Mouse (Mus musculus): ENCODE measurements around the gene Gosr2. TPM values are rescaled to one million over a fixed set of nuclear protein-coding genes. Genes with fewer than 3 reads are reported as not detected.
A peak's percentile ranks its signal among the peaks of the same experiment; 100 is the strongest.

Gosr2 gene
- total RNA-seq, 2 experiments from 2014 or later = 70.8 to 72.4 TPM

DNA sequence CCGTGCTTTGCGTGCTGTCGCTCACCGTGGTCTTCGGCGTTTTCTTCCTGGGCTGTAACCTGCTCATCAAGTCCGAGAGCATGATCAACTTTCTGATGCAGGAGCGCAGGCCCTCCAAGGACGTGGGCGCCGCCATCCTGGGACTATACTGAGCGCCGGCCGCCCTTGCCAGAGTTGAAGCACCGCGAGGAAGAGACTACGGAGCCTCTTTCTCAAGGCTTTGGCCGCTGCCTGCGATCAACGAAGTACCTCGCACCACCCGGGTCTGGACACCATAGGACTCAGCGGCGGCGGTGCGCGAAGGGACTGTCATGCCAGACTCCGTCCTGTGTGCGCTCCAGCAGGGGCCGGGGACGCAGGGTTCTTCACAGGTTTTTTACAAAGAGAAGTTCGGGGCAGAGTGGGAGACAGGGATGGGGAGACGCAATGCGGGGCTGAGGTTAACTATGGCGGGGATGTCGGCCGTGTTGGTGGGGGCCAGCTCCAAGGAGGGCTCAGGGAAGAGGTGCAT is 47.7 kb downstream of the Gosr2 start:
- peak in 1 of 2 experiments; percentile 20 for DNase-seq (ENCODE audit: low spot score in 2 of 2)
- intact Hi-C loops (cut with DNase I) = loop anchor here (1.0 kb wide), 2 partner anchors 12 to 16 kb away; no protein-coding TSS in a partner anchor

DNA sequence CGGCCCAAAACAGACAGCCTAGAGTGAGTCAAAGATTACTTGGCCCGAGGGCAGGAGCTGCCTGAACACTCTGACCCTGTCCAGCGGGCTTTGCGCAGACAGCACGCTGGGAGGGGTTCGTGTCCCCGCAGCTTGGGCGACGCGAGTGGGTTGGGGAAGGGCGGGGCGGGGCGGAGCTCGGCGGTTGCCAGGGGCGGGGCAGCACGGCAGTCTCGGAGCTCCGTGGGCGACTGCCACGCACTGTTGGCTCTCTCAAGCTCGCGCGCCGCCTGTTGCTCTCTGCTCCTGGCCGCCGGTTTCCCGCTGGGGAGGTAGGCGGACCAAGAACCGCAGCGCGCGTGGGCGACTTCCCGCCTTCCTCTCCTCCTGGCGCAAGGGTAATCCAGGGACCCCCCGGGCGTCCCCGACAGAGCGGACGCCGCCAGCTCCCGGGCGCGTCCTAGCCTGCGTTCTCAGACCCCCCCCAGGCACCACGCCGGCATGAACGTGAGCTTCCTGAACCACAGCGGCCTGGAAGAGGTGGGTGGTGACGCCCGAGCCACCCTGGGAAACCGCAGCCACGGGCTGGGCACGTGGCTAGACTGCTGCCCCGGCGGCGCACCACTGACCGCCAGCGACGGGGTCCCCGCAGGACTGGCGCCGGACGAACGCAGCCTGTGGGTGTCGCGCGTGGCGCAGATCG is 48.3 kb downstream of the Gosr2 start, which contains the start of gene Rprml:
TSS of gene Rprml (plus strand) at position 270 of the 682 bp plus-strand sequence.
- intact Hi-C loops (cut with DNase I) = loop anchor here (1.0 kb wide), 2 partner anchors 13 to 17 kb away; no protein-coding TSS in a partner anchor
- peak; percentile 90 to 94 for DNase-seq (ENCODE audit: low spot score in 2 of 2)

DNA sequence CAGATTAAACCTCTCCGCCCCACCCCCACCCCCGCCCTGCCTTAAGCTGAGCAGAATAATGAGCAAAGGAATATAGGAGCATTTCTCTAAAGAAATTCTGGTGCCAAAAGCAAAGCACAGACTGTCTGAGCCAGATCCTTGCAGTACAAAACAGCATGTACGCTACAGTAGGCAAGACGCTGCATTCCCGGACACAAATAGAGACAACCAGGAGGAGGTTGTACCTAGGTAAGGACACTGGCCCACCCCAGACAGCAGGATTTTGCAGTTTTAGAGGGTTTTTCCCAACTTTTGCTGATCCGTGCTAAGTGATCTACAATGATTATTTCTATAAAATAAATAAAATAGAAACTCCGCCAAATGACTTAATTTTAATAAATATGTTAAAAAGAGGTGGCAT is 49.0 kb downstream of the Gosr2 start:
- intact Hi-C loops (cut with DNase I) = loop anchor here (1.0 kb wide), 2 partner anchors 14 to 18 kb away; no protein-coding TSS in a partner anchor
- DNase-seq (ENCODE audit: low spot score in 2 of 2) = peak; percentile 58 to 74

DNA sequence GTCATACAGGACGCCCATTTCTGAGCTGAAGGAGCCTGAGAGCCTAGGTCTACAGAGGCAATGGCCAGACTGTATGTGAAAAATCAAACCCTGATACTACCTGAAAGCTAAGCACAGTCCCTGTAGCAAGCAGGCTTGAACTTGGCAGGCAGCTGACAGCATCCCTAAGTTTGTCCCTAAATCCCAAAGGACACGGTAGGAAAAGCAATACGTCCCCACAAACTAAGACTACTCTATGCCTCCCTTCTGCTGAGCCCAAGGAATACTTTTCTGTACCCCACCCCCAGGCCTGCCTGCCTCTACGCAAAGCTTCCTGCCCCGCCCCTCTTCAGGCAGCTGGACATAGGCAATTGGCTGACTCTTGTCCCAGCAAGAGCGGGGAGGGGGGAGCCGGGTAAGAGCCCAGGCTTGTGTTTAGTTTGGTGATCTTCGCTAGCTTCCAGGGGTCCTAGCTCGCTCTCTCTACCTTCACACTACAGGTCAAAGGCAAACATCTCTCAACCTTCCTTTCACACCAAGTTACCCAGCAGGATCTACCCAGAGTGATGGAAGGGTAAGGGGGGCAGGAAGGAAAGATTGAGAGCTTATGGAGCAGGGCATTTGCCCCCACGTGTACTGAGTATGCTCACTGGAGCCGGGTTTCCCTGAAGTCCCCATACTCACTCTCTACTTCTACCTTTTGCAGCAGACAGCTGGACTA is 49.6 kb downstream of the Gosr2 start:
- intact Hi-C loops (cut with DNase I) = no loop called here
- DNase-seq (ENCODE audit: low spot score in 2 of 2) = peak in 1 of 2 experiments; percentile 18

DNA sequence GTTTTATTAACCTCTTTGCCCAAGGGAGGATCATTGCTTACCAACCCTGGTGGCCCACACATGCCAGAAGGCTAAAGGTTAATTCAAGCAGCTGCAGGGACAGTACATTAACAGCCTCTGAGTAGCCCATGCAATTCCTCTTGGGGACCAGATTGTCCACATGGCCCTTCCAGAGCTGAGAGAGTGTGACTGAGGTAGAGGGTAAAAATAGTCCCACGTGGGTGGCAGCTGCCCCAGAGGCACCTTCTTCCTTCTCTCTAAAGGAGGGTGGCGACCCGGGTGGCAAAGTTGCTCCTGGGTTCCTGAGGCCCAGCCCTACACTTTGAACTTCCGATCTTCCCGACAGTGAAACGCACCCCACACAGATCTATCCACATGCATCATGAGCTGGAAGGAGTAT is 51.4 kb downstream of the Gosr2 start:
- DNase-seq (ENCODE audit: low spot score in 2 of 2) = no peak
- intact Hi-C loops (cut with DNase I) = no loop called here

DNA sequence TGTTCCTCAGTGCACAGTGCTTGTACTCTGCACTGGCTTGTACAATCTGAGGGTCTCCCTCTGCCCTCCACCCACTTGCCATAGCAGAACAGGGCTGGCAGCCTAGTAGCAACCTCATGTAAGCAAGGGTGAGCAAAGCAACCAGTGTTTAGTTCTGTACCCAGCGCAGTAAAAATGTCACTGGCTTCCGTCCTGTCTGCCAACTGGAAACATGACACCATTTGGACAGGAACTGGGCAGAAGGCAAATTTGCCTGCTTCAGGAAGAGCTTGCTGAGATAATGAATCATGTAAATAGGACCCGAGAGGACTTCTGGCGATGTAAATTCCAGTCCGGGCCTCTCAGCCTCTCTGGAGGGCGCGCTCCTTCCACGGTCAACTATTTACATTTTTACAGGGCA is 52.0 kb downstream of the Gosr2 start:
- DNase-seq (ENCODE audit: low spot score in 2 of 2) = no peak
- intact Hi-C loops (cut with DNase I) = no loop called here

DNA sequence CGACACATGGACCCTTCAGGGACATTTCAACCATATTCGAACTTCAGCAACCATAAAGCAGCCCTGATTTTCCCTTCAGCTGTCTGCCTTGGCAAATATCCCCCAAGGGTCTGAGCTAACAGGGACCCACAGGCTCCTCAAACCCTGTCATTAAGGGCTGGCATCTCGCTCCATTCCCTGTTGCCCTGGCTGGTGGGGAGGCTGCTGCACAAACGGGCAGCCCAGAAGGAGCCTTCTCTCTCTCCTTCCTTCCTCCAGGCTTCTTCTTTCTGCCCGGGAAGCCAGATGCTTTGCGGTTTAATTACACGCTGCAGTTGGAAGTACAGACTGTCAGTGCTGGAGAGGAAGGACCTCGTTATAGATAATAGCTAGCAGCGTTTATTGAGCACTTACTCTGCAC is 54.5 kb downstream of the Gosr2 start:
- intact Hi-C loops (cut with DNase I) = loop anchor here (5.0 kb wide), 1 partner anchor 269 kb away; no protein-coding TSS in a partner anchor
- DNase-seq (ENCODE audit: low spot score in 2 of 2) = no peak

DNA sequence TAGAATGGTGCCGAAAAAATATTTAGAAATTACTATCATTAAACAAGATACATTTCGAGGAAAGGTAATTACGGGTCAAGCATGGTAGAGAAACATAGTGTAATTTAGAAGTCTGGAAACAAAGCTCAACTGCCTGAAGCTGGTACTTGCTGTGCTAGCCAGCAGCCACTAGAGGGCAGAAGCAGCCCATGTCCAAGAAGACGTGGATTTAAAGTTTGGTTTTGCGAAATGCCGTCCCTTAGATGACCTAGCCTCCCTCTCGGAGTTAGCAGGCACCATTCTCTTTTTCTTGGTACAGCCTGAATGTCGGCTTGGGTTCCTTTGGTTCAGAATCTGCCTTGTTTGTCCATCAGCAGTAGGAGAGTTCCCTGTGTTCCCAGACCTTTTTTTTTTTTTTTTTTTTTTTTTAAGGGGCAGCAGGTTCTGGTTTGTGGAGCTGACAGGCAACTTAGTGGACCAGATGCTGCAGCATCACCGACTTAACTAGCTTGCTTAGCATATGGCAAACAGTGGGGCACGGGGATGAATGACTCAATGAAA is 58.2 kb downstream of the Gosr2 start:
- intact Hi-C loops (cut with DNase I) = loop anchor here (1.0 to 2.0 kb wide), 2 partner anchors 36 to 119 kb away; no protein-coding TSS in a partner anchor
- DNase-seq (ENCODE audit: low spot score in 2 of 2) = peak; percentile 51 to 74

DNA sequence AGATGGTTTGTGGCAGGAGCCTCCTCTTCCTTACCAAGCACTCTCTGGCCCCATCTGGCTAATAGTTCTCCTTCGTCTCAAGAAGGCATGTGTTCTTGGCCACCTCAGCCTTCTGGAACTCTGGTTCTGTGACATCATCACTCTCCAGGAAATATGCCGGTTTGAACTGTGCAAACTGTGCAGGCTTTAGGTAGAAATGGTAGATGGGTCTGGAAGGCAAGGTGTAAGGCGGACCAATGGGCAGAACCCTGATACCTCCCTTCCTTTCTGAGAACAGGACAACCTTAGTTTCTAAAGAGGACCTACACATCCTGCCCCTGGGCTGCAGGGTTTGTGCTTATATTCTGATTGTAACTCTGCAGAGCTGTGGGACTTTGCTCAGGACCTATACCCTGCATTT is 58.9 kb downstream of the Gosr2 start, which contains the start of gene Lyzl6:
TSS of gene Lyzl6 (minus strand) at position 101 of the 400 bp plus-strand sequence.
- intact Hi-C loops (cut with DNase I) = loop anchor here (1.0 to 2.0 kb wide), 2 partner anchors 37 to 120 kb away; no protein-coding TSS in a partner anchor

DNA sequence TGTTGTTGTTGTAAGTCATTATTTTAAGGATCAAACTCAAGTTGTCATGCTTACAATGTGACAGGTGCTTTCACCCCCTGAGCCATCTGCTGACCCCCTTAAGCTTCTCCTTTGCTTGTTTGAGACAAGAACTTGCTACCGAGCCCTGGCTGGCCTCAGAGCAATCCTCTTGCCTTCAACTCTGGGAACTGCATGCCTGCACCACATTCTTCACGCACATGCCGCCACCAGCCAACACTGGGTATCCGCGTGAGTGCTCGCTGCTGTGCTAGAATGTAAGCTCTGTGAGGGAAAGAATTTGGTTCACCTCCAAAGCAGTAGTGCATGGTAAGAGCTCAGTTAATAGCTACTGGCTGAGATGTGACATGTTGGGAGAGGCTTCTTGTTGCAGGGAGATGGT is 61.4 kb downstream of the Gosr2 start:
- no peak for DNase-seq (ENCODE audit: low spot score in 2 of 2)
- intact Hi-C loops (cut with DNase I) = no loop called here

More for the DNA sequence above, 58.9 kb downstream of the Gosr2 start, which contains the start of gene Lyzl6:
- DNase-seq (ENCODE audit: low spot score in 2 of 2) = no peak

DNA sequence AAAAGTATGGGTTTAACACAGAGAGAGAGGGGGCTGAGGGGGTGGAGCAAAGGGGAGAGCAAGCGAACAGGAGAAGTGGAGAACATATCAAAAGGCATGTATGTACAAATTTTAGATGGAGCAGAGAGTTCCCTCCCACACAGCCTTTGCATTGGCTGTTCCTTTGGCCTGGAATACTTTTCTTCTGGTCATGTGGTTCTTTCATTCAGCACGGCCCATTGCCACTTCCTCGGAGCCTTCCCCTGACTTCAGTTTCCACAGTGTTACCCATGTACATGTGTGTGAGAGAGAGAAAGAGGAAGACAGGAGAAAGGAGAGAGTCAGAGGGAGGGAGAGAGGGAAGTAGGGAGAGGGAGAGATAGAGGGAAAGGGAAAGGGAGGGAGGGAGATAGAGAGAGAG is 62.2 kb downstream of the Gosr2 start:
- no peak for DNase-seq (ENCODE audit: low spot score in 2 of 2)
- intact Hi-C loops (cut with DNase I) = no loop called here

DNA sequence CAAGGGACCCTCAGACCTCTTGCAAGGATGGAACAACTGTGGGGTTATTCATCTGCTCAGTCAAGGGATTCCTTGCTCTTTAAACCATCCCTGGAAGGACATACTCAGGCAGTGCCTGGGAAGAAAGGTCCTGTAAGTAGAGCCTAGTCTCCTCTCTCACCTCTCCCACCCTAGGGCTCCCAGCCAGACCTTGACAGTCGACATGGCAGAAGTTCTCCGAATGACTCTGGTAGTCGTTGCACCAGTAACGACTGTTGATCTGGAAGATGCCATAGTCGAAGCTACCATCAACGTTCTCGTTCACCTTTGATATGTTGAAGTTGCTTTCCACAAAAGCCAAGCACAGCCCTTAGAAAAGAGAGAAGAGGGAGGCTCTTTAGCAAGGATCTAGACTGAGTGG is 62.9 kb downstream of the Gosr2 start:
- DNase-seq (ENCODE audit: low spot score in 2 of 2) = no peak
- intact Hi-C loops (cut with DNase I) = no loop called here

DNA sequence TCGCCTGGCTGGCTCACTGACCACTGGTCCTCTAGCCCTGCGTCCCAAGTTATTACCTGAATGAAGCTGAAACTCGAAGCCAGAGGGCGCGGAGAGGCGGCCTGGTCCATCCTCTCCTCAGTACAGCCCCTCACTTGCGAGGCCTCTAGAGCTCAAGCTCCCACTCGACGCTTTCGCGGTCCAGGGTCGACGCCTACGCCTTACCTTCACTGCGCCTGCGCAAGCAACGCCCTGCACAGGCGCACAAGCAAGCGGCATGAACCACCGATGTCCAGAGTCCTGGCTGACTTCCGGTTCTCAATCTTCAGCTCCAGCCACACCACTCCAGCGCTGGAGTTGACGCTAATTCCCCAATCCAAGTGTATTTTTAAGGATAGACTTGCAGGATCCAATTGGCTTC is 70.2 kb downstream of the Gosr2 start:
- intact Hi-C loops (cut with DNase I) = no loop called here

More for the DNA sequence above, 70.2 kb downstream of the Gosr2 start:
- no peak for DNase-seq (ENCODE audit: low spot score in 2 of 2)

Other genes with a start within 250 kb of the Gosr2 start
- gene Lrrc37a, start 193.3 kb downstream of the Gosr2 start, total RNA-seq (2021) = not detected
- not detected for gene Gm884, start 76.8 kb downstream of the Gosr2 start, total RNA-seq (2021)
- gene Lyzl6, start 59.0 kb downstream of the Gosr2 start, total RNA-seq (2021) = not detected
- 10 to 100 TPM; 84.4 to 96.3 TPM for gene Rprml, start 48.3 kb downstream of the Gosr2 start, total RNA-seq (2021)
- gene Wnt9b, start 51.9 kb upstream of the Gosr2 start, total RNA-seq (2021) = under 1 TPM; 0.07 to 0.30 TPM
- 1 to 10 TPM in 1 of 2 experiments, under 1 TPM in 1; 0.92 to 1.4 TPM for gene Wnt3, start 76.3 kb upstream of the Gosr2 start, total RNA-seq (2021)